In genomic region chr7:68579666-68580065, GRCm38 (mm10) we compare ENCODE assay signal across 8 mouse cellular contexts.
DNase-seq lines count a peak whose midpoint lies in the region; ATAC-seq and TF ChIP-seq lines count a peak whose summit lies in the region.

No protein-coding gene starts in this region.

- peak; percentile 92 for DNase-seq in adrenal gland, postnatal 10 days
- peak; percentile 87 for DNase-seq in embryo, embryonic 9.5 days (ENCODE audit: extremely low spot score)
- DNase-seq in heart, adult 11 months = peak; percentile 95
- peak; percentile 64 for DNase-seq in kidney, adult 11 months
- peak; percentile 84 for DNase-seq in left cerebral cortex, postnatal 4 days

- no peak for ATAC-seq in midbrain, embryonic 12.5 days (ENCODE audit: low FRiP score, low read depth)
- ATAC-seq in erythroid progenitor cell, adult 5-6 weeks (replicated peaks; ENCODE audit: low FRiP score, poor library complexity, severe bottlenecking) = no peak

- intact Hi-C loops in left cerebral cortex, postnatal 4 days (cut with DNase I) = loop anchor here (2.0 to 10.0 kb wide), 3 partner anchors 205 to 1755 kb away; no protein-coding TSS in a partner anchor

- TF ChIP-seq POLR2A in small intestine, adult 2 months (IDR thresholded peaks at IDR 0.05; ENCODE audit: low read depth, low read length) = no peak

- no peak overlapping the region for H3K9ac ChIP-seq in midbrain, embryonic 12.5 days (replicated peaks)

- TF ChIP-seq CTCF in small intestine, adult 2 months (IDR thresholded peaks at IDR 0.05; ENCODE audit: extremely low read depth, insufficient read length, insufficient replicate concordance, low read depth, low read length) = peak; percentile 97; the same call in 1 of the 2 replicates

- no peak overlapping the region for H3K27ac ChIP-seq in midbrain, embryonic 12.5 days (replicated peaks)
- no peak overlapping the region for H3K27ac ChIP-seq in small intestine, adult 2 months (ENCODE audit: insufficient read depth, low read depth, low read length)

- peaks cover 30% of the 10 kb centered on the region for H3K27me3 ChIP-seq in midbrain, embryonic 12.5 days
- H3K27me3 ChIP-seq in small intestine, adult 2 months (ENCODE audit: control insufficient read depth, insufficient read depth, low read length) = no peaks in the 10 kb centered on the region; the same call in 1 of the 2 replicates

- H3K4me3 ChIP-seq in midbrain, embryonic 12.5 days = no peak overlapping the region
- no peak overlapping the region for H3K4me3 ChIP-seq in small intestine, adult 2 months (ENCODE audit: low read depth, low read length)

- H3K4me1 ChIP-seq in midbrain, embryonic 12.5 days = no peaks in the 10 kb centered on the region; the same call in 1 of the 2 replicates
- no peaks in the 10 kb centered on the region for H3K4me1 ChIP-seq in small intestine, adult 2 months (ENCODE audit: control insufficient read depth, insufficient read depth, insufficient read length, low read length)

- peak overlapping the region; percentile 30 for H3K4me2 ChIP-seq in midbrain, embryonic 12.5 days (replicated peaks)

- WGBS in midbrain, embryonic 12.5 days = 16% methylated on average over 10 of the region's 10 CpGs
- 3% methylated on average over 10 of the region's 10 CpGs for WGBS in small intestine, adult 2 months

- no peaks in the 10 kb centered on the region for H3K9me3 ChIP-seq in midbrain, embryonic 12.5 days

- no peaks in the 10 kb centered on the region for H3K36me3 ChIP-seq in midbrain, embryonic 12.5 days
- H3K36me3 ChIP-seq in small intestine, adult 2 months (ENCODE audit: control insufficient read depth, insufficient read depth, low read length) = no peaks in the 10 kb centered on the region
